Mouse (Mus musculus) neural tube, embryonic 15.5 days (tissue): Measurements from ENCODE around the gene Gmpr. TPM values are rescaled to one million over a fixed set of nuclear protein-coding genes. Genes with fewer than 3 reads are reported as not detected.

Experiments used
- ATAC-seq: fragments of 200-750 bp; cut with Nextera tagmentation; 2 replicates; pipeline ENCODE4 v1.8.0; 2017; ENCODE audit warnings: mild to moderate bottlenecking, moderate TSS enrichment, moderate library complexity; ENCODE audit not compliant: low FRiP score
- H3K27ac ChIP-seq: fragments of 300-500 bp; sonication (generic); replicated peaks from 2 replicates; pipeline ENCODE4 v1.5.1; 2015; ENCODE audit warnings: mild to moderate bottlenecking, inconsistent platforms
- H3K27me3 ChIP-seq: fragments of 300-500 bp; sonication (generic); replicated peaks from 2 replicates; pipeline ENCODE4 v1.6.1; 2015; ENCODE audit warnings: inconsistent platforms
- H3K36me3 ChIP-seq: fragments of 300-500 bp; sonication (generic); 2 replicates; pipeline ENCODE4 v1.6.1; 2015; ENCODE audit warnings: inconsistent platforms
- H3K4me1 ChIP-seq: fragments of 300-500 bp; sonication (generic); 2 replicates; pipeline ENCODE4 v1.6.1; 2015; ENCODE audit warnings: inconsistent platforms
- H3K4me2 ChIP-seq: fragments of 300-500 bp; sonication (generic); 2 replicates; pipeline ENCODE4 v1.6.1; 2015; ENCODE audit warnings: inconsistent platforms, mild to moderate bottlenecking, moderate library complexity
- H3K4me3 ChIP-seq: fragments of 300-500 bp; sonication (generic); replicated peaks from 2 replicates; pipeline ENCODE4 v1.5.1; 2015; ENCODE audit warnings: mild to moderate bottlenecking, inconsistent platforms
- H3K9ac ChIP-seq: fragments of 300-500 bp; sonication (generic); replicated peaks from 2 replicates; pipeline ENCODE4 v1.6.1; 2015; ENCODE audit warnings: mild to moderate bottlenecking, inconsistent platforms
- H3K9me3 ChIP-seq: fragments of 300-500 bp; sonication (generic); replicated peaks from 2 replicates; pipeline ENCODE4 v1.6.1; 2016; ENCODE audit warnings: inconsistent platforms
- WGBS: fragments of 180-500 bp; shearing (Covaris S2); methylation state at CpG from one replicate; pipeline ENCODE4 v1.1.7; 2015; ENCODE audit warnings: mixed read lengths; 5-methylcytosine and 5-hydroxymethylcytosine counted together
- polyA plus RNA-seq: library from polyadenylated mRNA; unstranded; fragments of >200 nt; fragmentation: Nextera tagmentation; extraction: Ambion mirVana; gene quantifications from 2 replicates; pipeline ENCODE4 v1.2.1, GENCODE M21; 2015

Gmpr gene
- polyA plus RNA-seq, 1 experiment from 2014 or later, result 49.8 TPM

GRCm38 (mm10) chr13:45526230-45526629 lies 19.0 kb downstream of the Gmpr start:
- Histone ChIP-seq H3K27ac (peak overlapping the region; percentile 67), H3K27me3 (no peaks in the 10 kb centered on the region), H3K4me2 (no peak overlapping the region), H3K9me3 (no peaks in the 10 kb centered on the region), H3K4me1 (peaks cover 16% of the 10 kb centered on the region), H3K9ac (no peak overlapping the region), H3K36me3 (peaks cover 9% of the 10 kb centered on the region; the same call in 1 of the 2 replicates), H3K4me3 (no peak overlapping the region)
- ATAC-seq, result peak; percentile 67
- 34% methylated on average over 7 of the region's 7 CpGs for WGBS

GRCm38 (mm10) chr13:45527232-45527964 lies 20.2 kb downstream of the Gmpr start:
- Histone ChIP-seq H3K4me1 (peaks cover 16% of the 10 kb centered on the region), H3K27ac (no peak overlapping the region), H3K4me2 (no peak overlapping the region), H3K36me3 (peaks cover 9% of the 10 kb centered on the region; the same call in 1 of the 2 replicates), H3K9ac (no peak overlapping the region), H3K27me3 (no peaks in the 10 kb centered on the region), H3K4me3 (no peak overlapping the region), H3K9me3 (no peaks in the 10 kb centered on the region)
- WGBS, result 92% methylated on average over 11 of the region's 11 CpGs
- no peak for ATAC-seq

GRCm38 (mm10) chr13:45528787-45529186 lies 21.5 kb downstream of the Gmpr start:
- Histone ChIP-seq H3K4me1 (peaks cover 16% of the 10 kb centered on the region), H3K9ac (no peak overlapping the region), H3K36me3 (no peaks in the 10 kb centered on the region), H3K27ac (no peak overlapping the region), H3K4me3 (no peak overlapping the region), H3K4me2 (no peak overlapping the region), H3K27me3 (no peaks in the 10 kb centered on the region), H3K9me3 (no peaks in the 10 kb centered on the region)
- WGBS, result 74% methylated on average over 4 of the region's 4 CpGs
- ATAC-seq, result no peak

GRCm38 (mm10) chr13:45530754-45531153 lies 23.5 kb downstream of the Gmpr start:
- no peak for ATAC-seq
- Histone ChIP-seq H3K9ac (no peak overlapping the region), H3K4me2 (no peak overlapping the region), H3K9me3 (no peaks in the 10 kb centered on the region), H3K27ac (no peak overlapping the region), H3K27me3 (no peaks in the 10 kb centered on the region), H3K4me3 (no peak overlapping the region), H3K36me3 (no peaks in the 10 kb centered on the region), H3K4me1 (peaks cover 16% of the 10 kb centered on the region)
- 22% methylated on average over 6 of the region's 6 CpGs for WGBS

- WGBS, result 89% methylated on average over 9 of the region's 9 CpGs
- Histone ChIP-seq H3K4me2 (no peak overlapping the region), H3K4me3 (no peak overlapping the region), H3K27ac (no peak overlapping the region), H3K4me1 (peaks cover 13% of the 10 kb centered on the region), H3K27me3 (no peaks in the 10 kb centered on the region), H3K9me3 (no peaks in the 10 kb centered on the region), H3K9ac (no peak overlapping the region), H3K36me3 (peaks cover 1% of the 10 kb centered on the region; the same call in 1 of the 2 replicates)
- no peak for ATAC-seq
Observed at GRCm38 (mm10) chr13:45535731-45536453, 28.6 kb downstream of the Gmpr start.

- H3K27me3 ChIP-seq, result no peaks in the 10 kb centered on the region
- no peak overlapping the region for H3K27ac ChIP-seq
- H3K4me2 ChIP-seq, result no peak overlapping the region
- peaks cover 12% of the 10 kb centered on the region for H3K4me1 ChIP-seq
- no peak for ATAC-seq
- H3K9me3 ChIP-seq, result no peaks in the 10 kb centered on the region
- WGBS, result 93% methylated on average over 9 of the region's 9 CpGs
- no peak overlapping the region for H3K4me3 ChIP-seq
- H3K36me3 ChIP-seq, result peaks cover 5% of the 10 kb centered on the region
- H3K9ac ChIP-seq, result no peak overlapping the region
Observed at GRCm38 (mm10) chr13:45537110-45537509, 29.9 kb downstream of the Gmpr start.

GRCm38 (mm10) chr13:45538091-45538490 lies 30.8 kb downstream of the Gmpr start:
- ATAC-seq, result no peak
- Histone ChIP-seq H3K4me2 (no peak overlapping the region), H3K9ac (no peak overlapping the region), H3K4me3 (no peak overlapping the region), H3K9me3 (no peaks in the 10 kb centered on the region), H3K27ac (no peak overlapping the region), H3K36me3 (peaks cover 11% of the 10 kb centered on the region), H3K4me1 (peaks cover 12% of the 10 kb centered on the region), H3K27me3 (no peaks in the 10 kb centered on the region)
- 82% methylated on average over 9 of the region's 9 CpGs for WGBS

- Histone ChIP-seq H3K27me3 (no peaks in the 10 kb centered on the region), H3K4me2 (peak overlapping the region; percentile 85), H3K36me3 (peaks cover 12% of the 10 kb centered on the region), H3K4me3 (peak overlapping the region; percentile 44), H3K4me1 (peaks cover 12% of the 10 kb centered on the region), H3K9ac (peak overlapping the region; percentile 57), H3K9me3 (no peaks in the 10 kb centered on the region), H3K27ac (peak overlapping the region; percentile 86)
- 33% methylated on average over 10 of the region's 10 CpGs for WGBS
- peak; percentile 94 for ATAC-seq
Observed at GRCm38 (mm10) chr13:45538532-45539204, 31.4 kb downstream of the Gmpr start.

GRCm38 (mm10) chr13:45539205-45539568 lies 31.9 kb downstream of the Gmpr start:
- Histone ChIP-seq H3K4me1 (peaks cover 12% of the 10 kb centered on the region), H3K9me3 (no peaks in the 10 kb centered on the region), H3K36me3 (peaks cover 12% of the 10 kb centered on the region), H3K4me2 (peak overlapping the region; percentile 85), H3K27ac (peak overlapping the region; percentile 86), H3K27me3 (no peaks in the 10 kb centered on the region), H3K9ac (peak overlapping the region; percentile 57), H3K4me3 (peak overlapping the region; percentile 44)
- ATAC-seq, result peak; percentile 93
- WGBS, result 4% methylated on average over 10 of the region's 10 CpGs

- WGBS, result 92% methylated on average over 13 of the region's 13 CpGs
- Histone ChIP-seq H3K9ac (no peak overlapping the region), H3K27ac (no peak overlapping the region), H3K4me3 (no peak overlapping the region), H3K4me2 (no peak overlapping the region), H3K27me3 (no peaks in the 10 kb centered on the region), H3K36me3 (peaks cover 14% of the 10 kb centered on the region), H3K9me3 (no peaks in the 10 kb centered on the region), H3K4me1 (no peaks in the 10 kb centered on the region)
- no peak for ATAC-seq
Observed at GRCm38 (mm10) chr13:45545974-45546373, 38.7 kb downstream of the Gmpr start.

- Histone ChIP-seq H3K27me3 (no peaks in the 10 kb centered on the region), H3K4me3 (no peak overlapping the region), H3K4me1 (no peaks in the 10 kb centered on the region), H3K9ac (no peak overlapping the region), H3K4me2 (no peak overlapping the region), H3K36me3 (0 out of 2 replicates have a peak, but pooled peaks cover 11% of the 10 kb centered on the region), H3K27ac (no peak overlapping the region), H3K9me3 (no peaks in the 10 kb centered on the region)
- 85% methylated on average over 4 of the region's 4 CpGs for WGBS
- ATAC-seq, result no peak
Observed at GRCm38 (mm10) chr13:45546946-45547345, 39.7 kb downstream of the Gmpr start.
